Mouse (Mus musculus): ENCODE results near the gene Hyal3. TPM values are rescaled to one million over a fixed set of nuclear protein-coding genes. Genes with fewer than 3 reads are reported as not detected.
"Not testable (repeated sequence)": the region's sequence is repeated elsewhere in the genome, so short reads cannot be mapped to it uniquely, and the experiment has no call there.

The Hyal3 gene
- total RNA-seq, 1 experiment from 2014 or later, result 2.2 TPM

GRCm38 (mm10) chr9:107548820-107549219 lies 31.8 kb upstream of the Hyal3 start:
- ATAC-seq (ENCODE audit: extremely low read depth, insufficient number of reproducible peaks, low FRiP score, poor library complexity, severe bottlenecking), result no peak

GRCm38 (mm10) chr9:107549297-107550074 lies 31.1 kb upstream of the Hyal3 start:
- no peak for ATAC-seq (ENCODE audit: extremely low read depth, insufficient number of reproducible peaks, low FRiP score, poor library complexity, severe bottlenecking)

DNA sequence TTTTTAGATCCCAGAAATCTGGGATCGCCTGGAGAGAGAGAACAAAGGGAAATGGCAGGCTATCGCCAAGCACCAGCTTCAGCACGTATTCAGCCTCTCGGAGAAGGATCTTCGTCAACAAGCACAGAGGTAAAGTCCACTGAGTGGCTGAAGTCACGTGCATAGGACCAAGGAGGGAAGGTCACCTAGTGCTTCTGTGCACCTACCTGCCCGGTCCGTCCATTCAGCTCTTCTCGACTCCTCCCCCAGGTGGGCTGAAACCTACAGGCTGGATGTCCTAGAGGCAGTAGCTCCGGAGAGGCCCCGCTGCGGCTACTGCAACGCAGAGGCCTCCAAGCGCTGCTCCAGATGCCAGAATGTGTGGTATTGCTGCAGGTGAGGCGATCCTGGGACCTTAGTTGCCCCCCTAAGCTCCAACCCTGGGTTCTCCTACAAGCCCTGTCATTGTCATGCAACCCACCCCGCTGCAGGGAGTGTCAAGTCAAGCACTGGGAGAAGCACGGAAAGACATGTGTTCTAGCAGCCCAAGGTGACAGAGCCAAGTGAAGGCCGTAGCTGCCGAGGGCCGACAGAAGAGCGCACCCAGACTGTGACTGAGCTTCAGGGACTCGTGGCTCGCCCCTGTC lies 30.0 kb upstream of the Hyal3 start:
- no peak for ATAC-seq (ENCODE audit: extremely low read depth, insufficient number of reproducible peaks, low FRiP score, poor library complexity, severe bottlenecking)

DNA sequence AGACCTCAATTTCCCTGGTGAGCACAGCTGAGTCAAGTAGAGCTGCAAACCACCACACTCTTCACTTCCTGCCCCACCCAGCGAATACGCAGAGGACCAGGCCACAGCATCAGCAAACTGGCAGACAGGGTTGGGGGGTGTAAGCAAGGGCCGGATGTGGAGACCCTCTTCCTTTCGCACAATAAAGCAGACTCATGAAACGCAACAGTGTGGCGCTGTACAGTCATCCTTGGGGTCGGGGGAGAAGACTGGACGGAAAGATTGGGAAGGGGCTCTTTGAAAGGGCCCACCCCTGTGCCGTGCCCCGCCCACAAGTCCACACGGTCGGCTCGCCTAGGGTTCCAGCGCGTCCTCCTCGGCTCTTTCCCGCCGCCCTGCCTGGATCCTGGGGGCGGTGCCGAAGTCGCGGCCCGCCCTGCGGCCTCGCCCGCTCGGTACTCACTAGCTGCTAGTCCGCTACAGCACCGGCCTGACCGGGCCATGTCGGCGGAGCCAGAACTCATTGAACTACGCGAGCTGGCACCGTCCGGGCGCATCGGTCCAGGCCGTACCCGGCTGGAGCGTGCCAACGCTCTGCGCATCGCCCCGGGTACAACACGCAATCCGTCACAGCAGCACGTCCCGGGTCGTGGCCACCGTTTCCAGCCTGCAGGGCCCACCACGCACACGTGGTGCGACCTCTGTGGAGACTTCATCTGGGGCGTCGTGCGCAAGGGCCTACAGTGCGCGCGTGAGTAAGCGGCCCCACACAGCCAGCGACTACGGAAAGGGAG lies 29.3 kb upstream of the Hyal3 start, which contains the start of gene Rassf1:
Gene Rassf1, plus strand, starts transcription at position 439 of the 773 bp plus-strand sequence.
- peak; percentile 44 for ATAC-seq (ENCODE audit: extremely low read depth, insufficient number of reproducible peaks, low FRiP score, poor library complexity, severe bottlenecking)

DNA sequence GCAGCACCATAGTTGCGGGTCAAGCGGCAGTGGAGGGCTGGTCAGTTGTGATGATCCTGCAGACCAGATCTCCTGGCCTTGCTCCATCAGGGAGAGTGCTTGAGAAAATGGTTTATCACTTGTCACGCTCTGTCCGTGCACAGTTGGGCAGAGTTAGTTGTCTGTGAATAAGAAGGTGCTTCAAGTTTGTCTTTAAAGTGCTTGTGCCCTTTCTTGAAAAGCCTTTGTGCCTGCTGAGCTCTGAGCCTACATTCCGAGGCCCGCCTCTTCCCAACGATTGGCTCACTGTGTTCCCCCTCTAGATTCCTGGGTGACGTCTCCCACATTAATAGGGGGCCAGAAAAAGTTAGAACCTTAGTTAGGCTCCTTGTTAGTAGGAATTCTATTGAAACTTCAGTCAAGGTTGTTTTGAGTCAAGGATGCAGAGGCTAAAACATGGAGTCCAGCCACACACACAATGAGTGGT lies 28.7 kb upstream of the Hyal3 start:
- no peak for ATAC-seq (ENCODE audit: extremely low read depth, insufficient number of reproducible peaks, low FRiP score, poor library complexity, severe bottlenecking)

- ATAC-seq (ENCODE audit: extremely low read depth, insufficient number of reproducible peaks, low FRiP score, poor library complexity, severe bottlenecking), result no peak
These were observed 27.8 kb upstream of the Hyal3 start for GRCm38 (mm10) chr9:107552690-107553393.

DNA sequence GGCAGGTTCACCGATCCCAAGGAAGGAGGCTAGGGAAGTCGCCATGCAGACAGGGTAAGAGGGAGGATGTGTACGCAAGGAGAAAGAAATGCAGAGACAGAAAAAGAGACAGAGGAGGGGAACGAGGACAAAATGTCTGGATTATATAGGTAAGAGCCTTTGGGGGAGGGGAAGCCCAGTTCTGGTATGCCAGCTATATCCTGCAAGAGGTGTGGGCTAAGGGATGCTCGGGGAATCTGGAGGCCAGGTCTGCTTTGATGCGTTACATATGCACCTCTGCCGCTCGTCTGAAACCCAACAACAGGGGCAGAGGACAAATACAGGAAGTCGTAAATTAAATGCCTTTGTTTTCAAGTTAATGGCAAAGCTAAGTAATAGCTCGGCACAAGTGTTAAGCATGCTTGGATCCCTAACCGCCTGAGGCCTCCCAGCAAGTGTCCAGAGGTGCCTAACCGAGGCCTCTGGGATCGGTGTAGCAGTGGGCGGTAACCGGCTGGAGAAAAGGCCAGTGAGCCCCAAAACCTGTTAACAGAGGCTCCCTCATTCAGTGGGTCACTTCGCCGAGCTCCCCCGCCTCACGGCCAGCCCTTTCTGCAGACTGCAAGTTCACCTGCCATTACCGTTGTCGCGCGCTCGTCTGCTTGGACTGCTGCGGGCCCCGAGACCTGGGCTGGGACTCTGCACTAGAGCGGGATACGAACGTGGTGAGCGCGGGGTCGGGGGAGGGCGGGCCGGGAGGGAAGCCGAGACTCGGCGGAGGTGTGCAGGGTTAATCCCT lies 26.9 kb upstream of the Hyal3 start:
- ATAC-seq (ENCODE audit: extremely low read depth, insufficient number of reproducible peaks, low FRiP score, poor library complexity, severe bottlenecking), result no peak

DNA sequence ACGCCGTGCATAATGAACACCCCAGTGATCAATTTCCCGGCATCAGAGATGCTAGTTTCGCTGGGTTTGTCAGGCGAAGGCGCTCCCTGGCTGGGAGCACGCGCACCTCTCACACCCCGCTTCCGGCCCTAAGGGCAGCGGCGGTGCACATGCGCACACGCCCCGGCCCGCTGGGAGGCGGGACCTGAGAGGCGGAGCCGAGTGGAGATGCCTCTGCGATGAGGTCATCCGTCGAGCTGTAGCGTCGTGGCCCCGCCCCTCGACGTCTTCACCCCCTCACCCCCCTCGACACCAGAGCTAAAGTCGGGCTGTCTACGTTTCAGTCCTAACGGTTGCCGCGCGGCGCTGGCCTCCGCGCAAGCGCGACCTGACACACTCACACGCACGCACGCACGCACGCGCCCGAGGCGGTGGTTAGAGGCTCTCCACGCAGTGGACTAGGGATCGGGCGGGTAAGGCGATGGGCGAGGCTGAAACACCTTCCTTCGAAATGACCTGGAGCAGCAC lies 26.2 kb upstream of the Hyal3 start:
- peak; percentile 85 for ATAC-seq (ENCODE audit: extremely low read depth, insufficient number of reproducible peaks, low FRiP score, poor library complexity, severe bottlenecking)

GRCm38 (mm10) chr9:107555031-107555457 lies 25.6 kb upstream of the Hyal3 start:
- ATAC-seq (ENCODE audit: extremely low read depth, insufficient number of reproducible peaks, low FRiP score, poor library complexity, severe bottlenecking), result no peak

GRCm38 (mm10) chr9:107555701-107556100 lies 24.9 kb upstream of the Hyal3 start:
- ATAC-seq (ENCODE audit: extremely low read depth, insufficient number of reproducible peaks, low FRiP score, poor library complexity, severe bottlenecking), result no peak

- no peak for ATAC-seq (ENCODE audit: extremely low read depth, insufficient number of reproducible peaks, low FRiP score, poor library complexity, severe bottlenecking)
These were observed 24.3 kb upstream of the Hyal3 start for GRCm38 (mm10) chr9:107556346-107556745.

GRCm38 (mm10) chr9:107563029-107563581 lies 17.5 kb upstream of the Hyal3 start, which contains the start of gene Tusc2:
TSS of gene Tusc2 (plus strand) at chr9:107563255.
- peak; percentile 92 for ATAC-seq (ENCODE audit: extremely low read depth, insufficient number of reproducible peaks, low FRiP score, poor library complexity, severe bottlenecking)

- ATAC-seq (ENCODE audit: extremely low read depth, insufficient number of reproducible peaks, low FRiP score, poor library complexity, severe bottlenecking), result not testable (repeated sequence)
These were observed 15.1 kb upstream of the Hyal3 start for GRCm38 (mm10) chr9:107565556-107565955.

DNA sequence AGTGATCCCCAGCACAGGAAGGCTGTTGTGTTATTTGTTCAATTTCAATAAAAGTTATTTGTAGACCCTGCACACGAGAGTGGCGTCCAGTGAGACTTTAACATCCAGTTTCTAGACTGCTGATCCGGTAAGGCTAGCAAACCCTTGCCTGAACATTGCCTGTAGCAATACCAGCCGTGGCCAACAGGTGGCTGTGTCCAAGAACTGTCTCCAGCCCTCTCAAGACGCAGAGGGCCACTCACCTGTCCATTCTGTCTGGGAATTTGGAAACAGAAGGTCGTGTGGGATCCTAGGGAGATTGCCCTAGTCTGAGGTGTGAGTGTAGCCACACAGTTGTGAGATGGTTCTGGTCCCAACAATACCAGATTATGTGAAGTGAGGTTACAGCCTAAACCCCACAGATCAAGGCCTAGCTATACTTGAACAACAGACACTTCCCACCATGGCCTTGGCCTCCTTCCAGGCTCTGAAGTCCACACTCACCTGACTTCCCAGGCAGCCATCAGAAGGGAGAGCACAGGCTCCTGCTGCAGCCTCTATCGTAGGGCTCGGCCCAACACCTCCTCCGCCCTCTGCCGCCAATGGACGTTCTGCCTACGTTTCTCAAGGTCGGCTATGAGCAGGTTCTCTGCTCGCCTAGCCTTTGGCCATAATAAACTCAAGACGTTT lies 14.4 kb upstream of the Hyal3 start:
- ATAC-seq (ENCODE audit: extremely low read depth, insufficient number of reproducible peaks, low FRiP score, poor library complexity, severe bottlenecking), result peak; percentile 38; the same call in 1 of the 2 replicates

DNA sequence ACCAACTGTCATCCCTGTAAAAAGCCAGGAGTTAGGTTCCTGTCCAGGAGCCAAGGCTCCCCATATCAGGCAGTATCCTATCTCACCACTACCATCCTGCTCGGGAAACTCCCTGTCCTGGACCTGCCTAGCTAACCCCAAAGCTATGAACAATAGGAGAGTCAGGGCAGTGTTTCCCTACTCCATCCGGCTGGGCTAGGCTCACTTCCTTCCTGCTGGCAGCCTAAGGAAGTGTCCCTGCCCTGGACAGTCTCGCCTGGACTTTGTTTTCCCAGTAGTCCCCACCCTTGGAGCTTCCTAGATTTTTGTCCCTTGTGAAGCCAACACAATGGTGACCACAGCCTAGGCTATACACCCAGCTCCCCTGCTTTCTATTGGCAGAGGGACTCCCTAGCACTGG lies 13.8 kb upstream of the Hyal3 start:
- ATAC-seq (ENCODE audit: extremely low read depth, insufficient number of reproducible peaks, low FRiP score, poor library complexity, severe bottlenecking), result no peak

DNA sequence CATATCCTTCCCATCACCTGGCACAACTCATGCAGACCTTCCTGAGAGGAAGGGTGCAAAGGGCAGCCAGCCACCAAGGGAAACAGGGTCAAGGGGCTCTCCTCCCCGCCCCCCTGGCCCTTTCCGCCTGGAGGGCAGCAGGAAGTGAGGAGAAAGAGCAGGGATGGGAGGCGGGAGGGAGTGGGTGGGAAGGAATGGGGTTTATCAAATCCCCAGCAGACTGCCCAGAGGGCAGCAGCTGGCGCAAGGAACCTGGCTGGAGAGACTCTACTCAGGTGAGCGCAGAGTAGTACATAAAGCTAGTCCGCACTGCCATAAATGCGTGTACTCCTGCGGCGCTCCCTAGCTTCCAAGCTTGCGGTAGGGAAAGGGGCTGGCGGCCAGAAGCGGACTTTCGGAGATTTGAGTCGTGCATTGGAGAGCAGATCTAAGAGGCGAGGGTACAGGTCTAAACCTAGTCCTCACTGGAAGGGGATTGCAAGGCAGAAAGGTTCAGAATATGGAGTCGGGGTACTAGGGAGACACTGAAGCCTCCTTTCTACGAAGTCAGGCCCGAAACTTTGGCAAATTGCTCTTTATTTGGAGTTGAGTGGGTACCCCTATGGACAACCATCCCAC lies 12.8 kb upstream of the Hyal3 start, which contains the start of gene Hyal2:
Gene Hyal2, plus strand, starts transcription at position 244 of the 618 bp plus-strand sequence.
- ATAC-seq (ENCODE audit: extremely low read depth, insufficient number of reproducible peaks, low FRiP score, poor library complexity, severe bottlenecking), result no peak
